ENCODE assay signal across 20 mouse cellular contexts in genomic region chr5:116194499-116194898, GRCm38 (mm10).
DNase-seq lines count a peak whose midpoint lies in the region; ATAC-seq and TF ChIP-seq lines count a peak whose summit lies in the region.
"Had no signal": no experiment of that assay in that cellular context is flagged by ENCODE, and none has a peak within 500 bp of the region (broad histone marks: within the 10 kb centered on the region; RNA-seq: fewer than 3 reads in every experiment).

No protein-coding gene starts in this region.

- H3K9ac ChIP-seq in midbrain, postnatal 0 days (replicated peaks; ENCODE audit: low read length, poor library complexity, severe bottlenecking): no peak overlapping the region
- H3K9ac ChIP-seq in limb, embryonic 11.5 days (ENCODE audit: low read length): no peak overlapping the region

- WGBS in heart, embryonic 10.5 days: 31% methylated on average over 11 of the region's 11 CpGs
- 48% methylated on average over 11 of the region's 11 CpGs for WGBS in midbrain, embryonic 10.5 days
- 47% methylated on average over 11 of the region's 11 CpGs for WGBS in midbrain, postnatal 0 days
- WGBS in limb, embryonic 11.5 days: 39% methylated on average over 11 of the region's 11 CpGs

- ATAC-seq in midbrain, postnatal 0 days (ENCODE audit: low FRiP score): no peak
- ATAC-seq in limb, embryonic 11.5 days (ENCODE audit: insufficient number of reproducible peaks, low FRiP score, low TSS enrichment, low read depth): no peak
- ATAC-seq in megakaryocyte, adult 5-6 weeks (ENCODE audit: poor library complexity, severe bottlenecking): no peak
- ATAC-seq: forebrain, embryonic 16.5 days; intestine, embryonic 16.5 days had no signal

- peaks cover 28% of the 10 kb centered on the region for H3K27me3 ChIP-seq in heart, embryonic 10.5 days (ENCODE audit: insufficient read depth, poor library complexity, severe bottlenecking)
- H3K27me3 ChIP-seq in midbrain, embryonic 10.5 days (ENCODE audit: low read depth, poor library complexity, severe bottlenecking): peaks cover 18% of the 10 kb centered on the region
- H3K27me3 ChIP-seq in midbrain, postnatal 0 days (ENCODE audit: insufficient read depth, low read length): no peaks in the 10 kb centered on the region
- H3K27me3 ChIP-seq in limb, embryonic 11.5 days (ENCODE audit: control insufficient read depth, insufficient read depth, low read length): no peaks in the 10 kb centered on the region

- H3K4me1 ChIP-seq in heart, embryonic 10.5 days: peaks cover 3% of the 10 kb centered on the region; the same call in 1 of the 2 replicates
- H3K4me1 ChIP-seq in midbrain, embryonic 10.5 days: peaks cover 16% of the 10 kb centered on the region
- no peaks in the 10 kb centered on the region for H3K4me1 ChIP-seq in midbrain, postnatal 0 days (ENCODE audit: insufficient read depth, low read length)
- H3K4me1 ChIP-seq in limb, embryonic 11.5 days (ENCODE audit: control insufficient read depth, insufficient read depth, low read length): peaks cover 2% of the 10 kb centered on the region; the same call in 1 of the 2 replicates

- H3K9me3 ChIP-seq in heart, embryonic 10.5 days: no peaks in the 10 kb centered on the region
- peaks cover 5% of the 10 kb centered on the region; the same call in 1 of the 2 replicates for H3K9me3 ChIP-seq in midbrain, embryonic 10.5 days (replicated peaks)
- H3K9me3 ChIP-seq in midbrain, postnatal 0 days (ENCODE audit: low read length): no peaks in the 10 kb centered on the region
- H3K9me3 ChIP-seq in limb, embryonic 11.5 days (ENCODE audit: control insufficient read depth, low read length): no peaks in the 10 kb centered on the region

- DNase-seq in heart, embryonic 10.5 days (ENCODE audit: low spot score): no peak
- DNase-seq in heart, postnatal 36 days: no peak
- no peak for DNase-seq in midbrain, embryonic 10.5 days (ENCODE audit: low spot score)
- no peak for DNase-seq in midbrain, postnatal 0 days (ENCODE audit: low spot score)
- peak; percentile 52 for DNase-seq in R1 (ENCODE audit: low read depth, low spot score)
- DNase-seq in limb, embryonic 11.5 days (ENCODE audit: low spot score): no peak
- DNase-seq in adrenal gland, postnatal 10 days: no peak
- DNase-seq: adrenal gland, postnatal 14 days; B cell, adult 2 months; cerebellum, postnatal 10 days; gastrocnemius, adult 2 months; heart, adult 18-20 months; kidney, postnatal 14 days; layer of hippocampus, adult 9-11 months; liver; lung, adult 2 months had no signal

- intact Hi-C loops in heart, postnatal 36 days (cut with DNase I): no loop called here

- no peak for TF ChIP-seq CTCF in midbrain, postnatal 0 days (IDR thresholded peaks at IDR 0.05)

- peak overlapping the region; percentile 22; the same call in 1 of the 2 replicates for H3K4me3 ChIP-seq in heart, embryonic 10.5 days
- H3K4me3 ChIP-seq in midbrain, embryonic 10.5 days: peak overlapping the region; percentile 34
- H3K4me3 ChIP-seq in midbrain, postnatal 0 days (ENCODE audit: low read depth, low read length): no peak overlapping the region
- H3K4me3 ChIP-seq in limb, embryonic 11.5 days (ENCODE audit: low read depth, low read length): no peak overlapping the region
- H3K4me3 ChIP-seq: gastrocnemius, adult 2 months had no signal

- H3K4me2 ChIP-seq in midbrain, postnatal 0 days (ENCODE audit: low read depth, low read length, poor library complexity, severe bottlenecking): no peak overlapping the region
- H3K4me2 ChIP-seq in limb, embryonic 11.5 days (ENCODE audit: low read depth, severe bottlenecking): peak overlapping the region; percentile 18; the same call in 1 of the 2 replicates

- no peaks in the 10 kb centered on the region for H3K36me3 ChIP-seq in heart, embryonic 10.5 days
- H3K36me3 ChIP-seq in midbrain, embryonic 10.5 days: no peaks in the 10 kb centered on the region
- no peaks in the 10 kb centered on the region for H3K36me3 ChIP-seq in midbrain, postnatal 0 days (ENCODE audit: insufficient read depth, low read length)
- H3K36me3 ChIP-seq in limb, embryonic 11.5 days (ENCODE audit: control insufficient read depth, insufficient read depth, low read length): no peaks in the 10 kb centered on the region
- H3K36me3 ChIP-seq: G1E had no signal

- no peak overlapping the region for H3K27ac ChIP-seq in heart, embryonic 10.5 days
- H3K27ac ChIP-seq in midbrain, embryonic 10.5 days (replicated peaks): 0 out of 2 replicates have a peak overlapping the region, but pooled peaks have one; percentile 38
- H3K27ac ChIP-seq in midbrain, postnatal 0 days (ENCODE audit: low read depth, low read length): no peak overlapping the region
- H3K27ac ChIP-seq in limb, embryonic 11.5 days (replicated peaks; ENCODE audit: low read depth, low read length): no peak overlapping the region
- H3K27ac ChIP-seq: gastrocnemius, adult 2 months had no signal

Comparison
In these comparisons a context has a peak if more than half of its experiments do, and no peak if none do; other contexts are left out.
1. H3K4me3 ChIP-seq: peak in heart, embryonic 10.5 days (single experiment) and midbrain, embryonic 10.5 days (single experiment); none in midbrain, postnatal 0 days (single experiment) and limb, embryonic 11.5 days (single experiment).